Mouse (Mus musculus): ENCODE measurements at regions not wholly inside any gene's neighbourhood (a gene's known extent, or its start where the extent isn't known, plus 50 kb on each side); places are given as distances from the start of the nearest gene placed in this dataset.

- TF ChIP-seq GATA1 (IDR thresholded peaks at IDR 0.05; ENCODE audit: low read length), result no peak
- TF ChIP-seq TAL1 (IDR thresholded peaks at IDR 0.05; ENCODE audit: low read length), result no peak
Observed at GRCm38 (mm10) chr6:148660152-148660551, 171.1 kb downstream of the Ipo8 start.

Measured in erythroblast, embryonic 14.5 days (primary cell).